12 mouse cellular contexts compared by ENCODE assay signal in genomic region chr10:19297669-19298068, GRCm38 (mm10). TPM values are rescaled to one million over a fixed set of nuclear protein-coding genes. Genes with fewer than 3 reads are reported as not detected.
DNase-seq lines count a peak whose midpoint lies in the region; ATAC-seq lines count a peak whose summit lies in the region.
"Had no signal": no experiment of that assay in that cellular context is flagged by ENCODE, and none has a peak within 500 bp of the region (broad histone marks: within the 10 kb centered on the region; RNA-seq: fewer than 3 reads in every experiment).

No protein-coding gene starts in this region.

- no peaks in the 10 kb centered on the region for H3K9me3 ChIP-seq in hindbrain, embryonic 11.5 days (ENCODE audit: control insufficient read depth, low read length)
- no peaks in the 10 kb centered on the region for H3K9me3 ChIP-seq in hindbrain, embryonic 13.5 days
- H3K9me3 ChIP-seq in neural tube, embryonic 11.5 days (ENCODE audit: control insufficient read depth, low read length): no peaks in the 10 kb centered on the region
- H3K9me3 ChIP-seq: embryonic facial prominence, embryonic 15.5 days had no signal

- no peak overlapping the region for H3K4me3 ChIP-seq in hindbrain, embryonic 11.5 days (ENCODE audit: low read depth, low read length)
- H3K4me3 ChIP-seq in hindbrain, embryonic 13.5 days: no peak overlapping the region
- no peak overlapping the region for H3K4me3 ChIP-seq in neural tube, embryonic 11.5 days (ENCODE audit: low read depth, low read length)
- H3K4me3 ChIP-seq: embryonic facial prominence, embryonic 15.5 days had no signal

- no peak for ATAC-seq in hindbrain, embryonic 11.5 days (ENCODE audit: low FRiP score)
- no peak for ATAC-seq in hindbrain, embryonic 13.5 days (ENCODE audit: low FRiP score)
- ATAC-seq in neural tube, embryonic 11.5 days (ENCODE audit: insufficient read depth, low FRiP score, low TSS enrichment): no peak
- ATAC-seq in erythroid progenitor cell, adult 5-6 weeks (replicated peaks; ENCODE audit: low FRiP score, poor library complexity, severe bottlenecking): no peak

- no peaks in the 10 kb centered on the region for H3K4me1 ChIP-seq in hindbrain, embryonic 11.5 days (replicated peaks; ENCODE audit: control insufficient read depth, insufficient read depth, low read length)
- H3K4me1 ChIP-seq in hindbrain, embryonic 13.5 days (replicated peaks): no peaks in the 10 kb centered on the region
- H3K4me1 ChIP-seq in neural tube, embryonic 11.5 days (ENCODE audit: control insufficient read depth, insufficient read depth, low read length): no peaks in the 10 kb centered on the region
- H3K4me1 ChIP-seq: embryonic facial prominence, embryonic 15.5 days had no signal

- H3K27ac ChIP-seq in hindbrain, embryonic 11.5 days (ENCODE audit: low read depth, low read length): no peak overlapping the region
- no peak overlapping the region for H3K27ac ChIP-seq in hindbrain, embryonic 13.5 days
- H3K27ac ChIP-seq in neural tube, embryonic 11.5 days (ENCODE audit: low read depth, low read length): no peak overlapping the region
- H3K27ac ChIP-seq: embryonic facial prominence, embryonic 15.5 days had no signal

- DNase-seq in hindbrain, embryonic 11.5 days (ENCODE audit: low spot score): peak; percentile 38
- DNase-seq in neural tube, embryonic 11.5 days (ENCODE audit: low spot score): peak; percentile 16
- no peak for DNase-seq in neural tube, embryonic 10.5 days (ENCODE audit: extremely low spot score, low spot score)
- peak; percentile 48 for DNase-seq in ZHBTc4 (ENCODE audit: low read depth, low spot score)
- DNase-seq in thymus, postnatal 0 days (ENCODE audit: low spot score): peak; percentile 66
- no peak for DNase-seq in left cerebral cortex, postnatal 4 days
- DNase-seq: adrenal gland, adult 2 months had no signal

- H3K4me2 ChIP-seq in hindbrain, embryonic 11.5 days (replicated peaks; ENCODE audit: low read depth, low read length): no peak overlapping the region
- H3K4me2 ChIP-seq in hindbrain, embryonic 13.5 days: no peak overlapping the region
- no peak overlapping the region for H3K4me2 ChIP-seq in neural tube, embryonic 11.5 days (ENCODE audit: low read depth)
- H3K4me2 ChIP-seq: embryonic facial prominence, embryonic 15.5 days had no signal

- H3K9ac ChIP-seq in hindbrain, embryonic 11.5 days (ENCODE audit: low read depth, low read length): no peak overlapping the region
- no peak overlapping the region for H3K9ac ChIP-seq in hindbrain, embryonic 13.5 days
- no peak overlapping the region for H3K9ac ChIP-seq in neural tube, embryonic 11.5 days (ENCODE audit: low read length)
- H3K9ac ChIP-seq: embryonic facial prominence, embryonic 15.5 days had no signal

- H3K27me3 ChIP-seq in hindbrain, embryonic 11.5 days (ENCODE audit: control insufficient read depth, insufficient read depth, low read length): no peaks in the 10 kb centered on the region
- peaks cover 19% of the 10 kb centered on the region; the same call in 1 of the 2 replicates for H3K27me3 ChIP-seq in hindbrain, embryonic 13.5 days
- no peaks in the 10 kb centered on the region for H3K27me3 ChIP-seq in neural tube, embryonic 11.5 days (ENCODE audit: control insufficient read depth, insufficient read depth, low read length)
- H3K27me3 ChIP-seq: embryonic facial prominence, embryonic 15.5 days had no signal

- 55% methylated on average over 3 of the region's 3 CpGs for WGBS in hindbrain, embryonic 11.5 days
- 60% methylated on average over 3 of the region's 3 CpGs for WGBS in hindbrain, embryonic 13.5 days
- 64% methylated on average over 3 of the region's 3 CpGs for WGBS in neural tube, embryonic 11.5 days

- no peaks in the 10 kb centered on the region for H3K36me3 ChIP-seq in hindbrain, embryonic 11.5 days (ENCODE audit: control insufficient read depth, insufficient read depth, low read length)
- H3K36me3 ChIP-seq in hindbrain, embryonic 13.5 days: no peaks in the 10 kb centered on the region
- no peaks in the 10 kb centered on the region for H3K36me3 ChIP-seq in neural tube, embryonic 11.5 days (ENCODE audit: control insufficient read depth, insufficient read depth, low read length)
- H3K36me3 ChIP-seq: embryonic facial prominence, embryonic 15.5 days had no signal

- intact Hi-C loops in left cerebral cortex, postnatal 4 days (cut with DNase I): no loop called here

RNA-seq across cellular contexts. Expression of gene Olig3, which starts 58.7 kb away (rescaled TPM):
- polyA plus RNA-seq in hindbrain, embryonic 11.5 days (2014; fragmentation: Nextera tagmentation; extraction: Ambion mirVana): 46.6 and 58.5 TPM in 2 replicates
- 14.5 and 29.9 TPM in 2 replicates for polyA plus RNA-seq in hindbrain, embryonic 13.5 days (2015; fragmentation: Nextera tagmentation; extraction: Ambion mirVana)
- 36.6 and 38.9 TPM in 2 replicates for polyA plus RNA-seq in neural tube, embryonic 11.5 days (2014; fragmentation: Nextera tagmentation; extraction: Ambion mirVana)
- 0.09 and 0.29 TPM in 2 replicates for polyA plus RNA-seq in thymus, postnatal 0 days (2015; fragmentation: Nextera tagmentation; extraction: Ambion mirVana)
- total RNA-seq in left cerebral cortex, postnatal 4 days (2021): not detected
- total RNA-seq in erythroid progenitor cell, adult 5-6 weeks (2015; ENCODE audit: low replicate concordance): not detected in 2 replicates
- total RNA-seq in erythroid progenitor cell, adult 5-6 weeks (2017; ENCODE audit: low replicate concordance): not detected in 2 replicates
- total RNA-seq: adrenal gland, adult 2 months; heart, adult 18-20 months; layer of hippocampus, postnatal 10 days had no signal
- polyA plus RNA-seq: adrenal gland, adult 2 months; embryonic facial prominence, embryonic 15.5 days had no signal

Comparison
In these comparisons a context has a peak if more than half of its experiments do, and no peak if none do; other contexts are left out.
1. DNase-seq: peak in hindbrain, embryonic 11.5 days (single experiment), neural tube, embryonic 11.5 days (single experiment), ZHBTc4 (single experiment) and thymus, postnatal 0 days (single experiment); none in neural tube, embryonic 10.5 days (single experiment) and left cerebral cortex, postnatal 4 days (single experiment).
2. RNA of gene Olig3, which starts 58.7 kb away (polyA plus RNA-seq): 46.6 to 58.5 TPM in hindbrain, embryonic 11.5 days, 36.6 to 38.9 TPM in neural tube, embryonic 11.5 days and 14.5 to 29.9 TPM in hindbrain, embryonic 13.5 days; 0.09 to 0.29 TPM in thymus, postnatal 0 days; every median in the first group is over 10 times any median in the second.